8 mouse cellular contexts compared by ENCODE assay signal in genomic region chr7:25076663-25077413, GRCm38 (mm10). TPM values are rescaled to one million over a fixed set of nuclear protein-coding genes. Genes with fewer than 3 reads are reported as not detected.
DNase-seq lines count a peak whose midpoint lies in the region; ATAC-seq and TF ChIP-seq lines count a peak whose summit lies in the region.

No protein-coding gene starts in this region.

- peaks cover 24% of the 10 kb centered on the region for H3K36me3 ChIP-seq in hindbrain, postnatal 0 days (ENCODE audit: insufficient read depth, low read length)

- H3K9ac ChIP-seq in hindbrain, postnatal 0 days (replicated peaks; ENCODE audit: low read length) = peak overlapping the region; percentile 90

- peak; percentile 93 for ATAC-seq in common myeloid progenitor, adult 5-6 weeks (replicated peaks; ENCODE audit: low read depth, poor library complexity, severe bottlenecking)
- peak; percentile 96 for ATAC-seq in hindbrain, postnatal 0 days
- ATAC-seq in megakaryocyte, adult 5-6 weeks (ENCODE audit: poor library complexity, severe bottlenecking) = peak; percentile 93

- peak overlapping the region; percentile 90 for H3K4me3 ChIP-seq in gastrocnemius, adult 2 months
- H3K4me3 ChIP-seq in hindbrain, postnatal 0 days (ENCODE audit: low read length) = peak overlapping the region; percentile 74
- H3K4me3 ChIP-seq in left cerebral cortex, adult 2 months = peak overlapping the region; percentile 80

- no peaks in the 10 kb centered on the region for H3K9me3 ChIP-seq in hindbrain, postnatal 0 days (ENCODE audit: low read length)

- H3K27ac ChIP-seq in gastrocnemius, adult 2 months = peak overlapping the region; percentile 91
- peak overlapping the region; percentile 94 for H3K27ac ChIP-seq in hindbrain, postnatal 0 days
- H3K27ac ChIP-seq in left cerebral cortex, adult 2 months = peak overlapping the region; percentile 96

- peaks cover 21% of the 10 kb centered on the region; the same call in 1 of the 2 replicates for H3K4me1 ChIP-seq in hindbrain, postnatal 0 days (ENCODE audit: insufficient read depth, low read length)

- H3K27me3 ChIP-seq in hindbrain, postnatal 0 days (ENCODE audit: insufficient read depth, low read length) = no peaks in the 10 kb centered on the region

- TF ChIP-seq CTCF in gastrocnemius, adult 2 months (IDR thresholded peaks at IDR 0.05) = no peak
- TF ChIP-seq CTCF in hindbrain, postnatal 0 days (IDR thresholded peaks at IDR 0.05; ENCODE audit: low read depth) = no peak; the same call in none of the 2 replicates
- no peak; the same call in 1 of the 2 replicates for TF ChIP-seq CTCF in left cerebral cortex, adult 2 months (IDR thresholded peaks at IDR 0.05)

- intact Hi-C loops in gastrocnemius, adult 2 months (cut with DNase I) = loop anchor here (2.0 to 10.0 kb wide), 4 partner anchors 104 to 678 kb away; partner anchors contain the start of genes Arhgef1, Dedd2, Hnrnpul1 and Rabac1
- intact Hi-C loops in left cerebral cortex, adult 2 months (cut with DNase I) = loop anchor here (10.0 kb wide), 1 partner anchor 192 kb away; the partner anchor contains the start of gene Rps19

- H3K4me2 ChIP-seq in hindbrain, postnatal 0 days (ENCODE audit: low read depth, low read length) = peak overlapping the region; percentile 77

- peak; percentile 100 for DNase-seq in ZHBTc4 (ENCODE audit: low read depth, low spot score)
- peak; percentile 98 for DNase-seq in gastrocnemius, adult 2 months
- DNase-seq in hindbrain, postnatal 0 days (ENCODE audit: low spot score) = peak; percentile 99
- peak; percentile 94 to 97 for DNase-seq in left cerebral cortex, adult 2 months (ENCODE audit: extremely low spot score in 1 of 2, low spot score in 2 of 2)
- peak; percentile 97 to 98 for DNase-seq in right cerebral cortex, adult 2 months (ENCODE audit: low spot score in 2 of 2)
- peak; percentile 97 for DNase-seq in urinary bladder, postnatal 14 days (ENCODE audit: low spot score)

- under 1% methylated on average over 56 of the region's 56 CpGs for WGBS in hindbrain, postnatal 0 days

RNA-seq across cellular contexts. Expression of gene Zfp574, which starts 4.5 kb away (rescaled TPM):
- total RNA-seq in common myeloid progenitor, adult 5-6 weeks (2017) = 4.8 and 8.4 TPM in 2 replicates
- total RNA-seq in gastrocnemius, adult 2 months (2021) = 1 to 10 TPM; 7.2 to 9.2 TPM
- total RNA-seq in hindbrain, postnatal 0 days (2014; rRNA removed) = 38.4 and 40.4 TPM in 2 replicates
- polyA plus RNA-seq in hindbrain, postnatal 0 days (2015; fragmentation: Nextera tagmentation; extraction: Ambion mirVana) = 23.7 and 26.3 TPM in 2 replicates
- 10 to 100 TPM; 37.1 to 37.7 TPM for total RNA-seq in left cerebral cortex, adult 2 months (2021)
- total RNA-seq in megakaryocyte, adult 5-6 weeks (2015) = 6.7 and 6.8 TPM in 2 replicates
- total RNA-seq in megakaryocyte, adult 5-6 weeks (2017) = 6.8 and 7.2 TPM in 2 replicates

RNA-seq across cellular contexts. Expression of gene Grik5, which starts 4.7 kb away (rescaled TPM):
- 10.4 and 11.5 TPM in 2 replicates for total RNA-seq in common myeloid progenitor, adult 5-6 weeks (2017)
- total RNA-seq in gastrocnemius, adult 2 months (2021) = 1 to 10 TPM; 2.4 to 3.1 TPM
- total RNA-seq in hindbrain, postnatal 0 days (2014; rRNA removed) = 141 and 142 TPM in 2 replicates
- polyA plus RNA-seq in hindbrain, postnatal 0 days (2015; fragmentation: Nextera tagmentation; extraction: Ambion mirVana) = 14.6 and 14.8 TPM in 2 replicates
- total RNA-seq in left cerebral cortex, adult 2 months (2021) = 100 to 1,000 TPM; 207 to 218 TPM
- 1.1 and 1.6 TPM in 2 replicates for total RNA-seq in megakaryocyte, adult 5-6 weeks (2015)
- total RNA-seq in megakaryocyte, adult 5-6 weeks (2017) = 2.0 and 2.6 TPM in 2 replicates

Comparison
In these comparisons a context has a peak if more than half of its experiments do, and no peak if none do; other contexts are left out.
1. Peak in every context shown above with its lines: DNase-seq, ATAC-seq, H3K4me3 ChIP-seq and H3K27ac ChIP-seq.
2. RNA of gene Grik5, which starts 4.7 kb away (total RNA-seq): 207 to 218 TPM in left cerebral cortex, adult 2 months and 141 to 142 TPM in hindbrain, postnatal 0 days; 10.4 to 11.5 TPM in common myeloid progenitor, adult 5-6 weeks, 2.4 to 3.1 TPM in gastrocnemius, adult 2 months and 1.1 to 2.6 TPM in megakaryocyte, adult 5-6 weeks; every median in the first group is over 10 times any median in the second.